Mouse (Mus musculus) liver, postnatal 0 days (tissue): ENCODE results near the gene Lrrc75a. TPM values are rescaled to one million over a fixed set of nuclear protein-coding genes. Genes with fewer than 3 reads are reported as not detected.

Experiments
- ATAC-seq: fragments of 200-750 bp; cut with Nextera tagmentation; 2 replicates; pipeline ENCODE4 v1.8.0; 2017; ENCODE audit warnings: mild to moderate bottlenecking, moderate library complexity
- DNase-seq: peaks from one replicate; pipeline ENCODE4 v3.0.0-alpha.2; 2016
- H3K27ac ChIP-seq: fragments of 300-500 bp; sonication (generic); 2 replicates; pipeline ENCODE4 v1.5.1; 2014; ENCODE audit warnings: antibody characterized with exemption, moderate library complexity, mild to moderate bottlenecking, low read depth
- H3K27me3 ChIP-seq: fragments of 300-500 bp; sonication (generic); 2 replicates; pipeline ENCODE4 v1.6.1; 2014; ENCODE audit warnings: low read length, control low read depth, mixed read lengths; ENCODE audit not compliant: insufficient read depth
- H3K36me3 ChIP-seq: fragments of 300-500 bp; sonication (generic); replicated peaks from 2 replicates; pipeline ENCODE4 v1.6.1; 2014; ENCODE audit warnings: mild to moderate bottlenecking, control low read depth, low read length, moderate library complexity, mixed read lengths; ENCODE audit not compliant: insufficient read depth
- H3K4me1 ChIP-seq: fragments of 300-500 bp; sonication (generic); 2 replicates; pipeline ENCODE4 v1.6.1; 2014; ENCODE audit warnings: antibody characterized with exemption, mild to moderate bottlenecking, control low read depth; ENCODE audit not compliant: insufficient read depth
- H3K4me2 ChIP-seq: fragments of 300-500 bp; sonication (generic); 2 replicates; pipeline ENCODE4 v1.6.1; 2014; ENCODE audit warnings: low read depth, mild to moderate bottlenecking, low read length, moderate library complexity, mixed read lengths
- H3K4me3 ChIP-seq: fragments of 300-500 bp; sonication (generic); 2 replicates; pipeline ENCODE4 v1.5.1; 2014; ENCODE audit warnings: low read depth, low read length
- H3K9ac ChIP-seq: fragments of 300-500 bp; sonication (generic); replicated peaks from 2 replicates; pipeline ENCODE4 v1.6.1; 2014; ENCODE audit warnings: mild to moderate bottlenecking, moderate library complexity
- H3K9me3 ChIP-seq: fragments of 300-500 bp; sonication (generic); 2 replicates; pipeline ENCODE4 v1.6.1; 2016; ENCODE audit warnings: mild to moderate bottlenecking, control low read depth, low read length, mixed read lengths
- CTCF ChIP-seq: sonication (generic); IDR thresholded peaks from 2 replicates; pipeline ENCODE4 v1.5.1; 2016; ENCODE audit warnings: antibody characterized with exemption, low read depth
- EP300 ChIP-seq: IDR thresholded peaks from 2 replicates; pipeline ENCODE4 v1.6.1; 2016; ENCODE audit warnings: antibody characterized with exemption, low read depth, mild to moderate bottlenecking
- WGBS: fragments of 180-500 bp; shearing (Covaris S2); extraction: QIAGEN DNeasy Blood & Tissue Kit; methylation state at CpG from one replicate; pipeline ENCODE4 v1.1.7; 2014; ENCODE audit not compliant: insufficient replicate concordance; 5-methylcytosine and 5-hydroxymethylcytosine counted together
- polyA plus RNA-seq: library from polyadenylated mRNA; unstranded; fragments of >200 nt; fragmentation: Nextera tagmentation; extraction: Ambion mirVana; gene quantifications from 2 replicates; pipeline ENCODE4 v1.2.1, GENCODE M21; 2015

The Lrrc75a gene
- polyA plus RNA-seq, 1 experiment from 2014 or later = 1.1 TPM

- Histone ChIP-seq H3K4me3 (no peak overlapping the region), H3K27me3 (no peaks in the 10 kb centered on the region), H3K9me3 (no peaks in the 10 kb centered on the region), H3K36me3 (no peaks in the 10 kb centered on the region), H3K4me1 (peaks cover 34% of the 10 kb centered on the region), H3K4me2 (no peak overlapping the region), H3K9ac (0 out of 2 replicates have a peak overlapping the region, but pooled peaks have one; percentile 1), H3K27ac (peak overlapping the region; percentile 41)
- no peak for TF ChIP-seq CTCF
- TF ChIP-seq EP300 = peak; percentile 38; the same call in 1 of the 2 replicates
- DNase-seq (peak; percentile 53), ATAC-seq (peak; percentile 84)
- WGBS = 48% methylated on average over 10 of the region's 10 CpGs
Measured at GRCm38 (mm10) chr11:62624341-62625291, 23.7 kb downstream of the Lrrc75a start.

- no peak overlapping the region for H3K4me3 ChIP-seq
Measured at GRCm38 (mm10) chr11:62622850-62623249, 25.5 kb downstream of the Lrrc75a start.

GRCm38 (mm10) chr11:62621586-62622283, 26.6 kb downstream of the Lrrc75a start:
- Histone ChIP-seq H3K4me1 (peaks cover 24% of the 10 kb centered on the region), H3K4me2 (no peak overlapping the region), H3K9ac (no peak overlapping the region), H3K27ac (no peak overlapping the region), H3K27me3 (no peaks in the 10 kb centered on the region), H3K4me3 (no peak overlapping the region), H3K9me3 (no peaks in the 10 kb centered on the region), H3K36me3 (no peaks in the 10 kb centered on the region)
- DNase-seq (no peak), ATAC-seq (no peak)
- no peak for TF ChIP-seq EP300
- peak; percentile 21; the same call in 1 of the 2 replicates for TF ChIP-seq CTCF
- 68% methylated on average over 4 of the region's 4 CpGs for WGBS

More at GRCm38 (mm10) chr11:62622850-62623249, 25.5 kb downstream of the Lrrc75a start:
- Histone ChIP-seq H3K36me3 (no peaks in the 10 kb centered on the region), H3K27ac (no peak overlapping the region), H3K9ac (no peak overlapping the region), H3K4me1 (peaks cover 24% of the 10 kb centered on the region), H3K4me2 (no peak overlapping the region), H3K27me3 (no peaks in the 10 kb centered on the region), H3K9me3 (no peaks in the 10 kb centered on the region)
- 63% methylated on average over 4 of the region's 4 CpGs for WGBS
- DNase-seq (no peak), ATAC-seq (no peak)
- TF ChIP-seq CTCF (no peak), EP300 (no peak)

GRCm38 (mm10) chr11:62621079-62621478, 27.2 kb downstream of the Lrrc75a start:
- Histone ChIP-seq H3K36me3 (no peaks in the 10 kb centered on the region), H3K27ac (no peak overlapping the region), H3K9me3 (no peaks in the 10 kb centered on the region), H3K4me3 (no peak overlapping the region), H3K4me1 (peaks cover 24% of the 10 kb centered on the region), H3K4me2 (no peak overlapping the region), H3K27me3 (no peaks in the 10 kb centered on the region), H3K9ac (no peak overlapping the region)
- TF ChIP-seq CTCF (no peak), EP300 (no peak)
- no peak for ATAC-seq
- 65% methylated on average over 8 of the region's 8 CpGs for WGBS
- DNase-seq = no peak

GRCm38 (mm10) chr11:62615456-62615855, 32.9 kb downstream of the Lrrc75a start:
- no peak for ATAC-seq

GRCm38 (mm10) chr11:62614876-62615410, 33.4 kb downstream of the Lrrc75a start:
- H3K27ac ChIP-seq = no peak overlapping the region
- DNase-seq = no peak
- H3K9me3 ChIP-seq = no peaks in the 10 kb centered on the region
- TF ChIP-seq EP300 (no peak), CTCF (no peak)
- no peak for ATAC-seq
- no peak overlapping the region for H3K4me2 ChIP-seq
- H3K4me1 ChIP-seq = 0 out of 2 replicates have a peak, but pooled peaks cover 4% of the 10 kb centered on the region
- H3K9ac ChIP-seq = no peak overlapping the region
- H3K27me3 ChIP-seq = no peaks in the 10 kb centered on the region
- no peak overlapping the region for H3K4me3 ChIP-seq
- H3K36me3 ChIP-seq = no peaks in the 10 kb centered on the region
- 79% methylated on average over 8 of the region's 8 CpGs for WGBS

More at GRCm38 (mm10) chr11:62615456-62615855, 32.9 kb downstream of the Lrrc75a start:
- no peak for TF ChIP-seq EP300
- no peak for TF ChIP-seq CTCF
- DNase-seq = no peak
- Histone ChIP-seq H3K4me1 (0 out of 2 replicates have a peak, but pooled peaks cover 4% of the 10 kb centered on the region), H3K4me3 (no peak overlapping the region), H3K27ac (no peak overlapping the region), H3K9me3 (no peaks in the 10 kb centered on the region), H3K4me2 (no peak overlapping the region), H3K9ac (no peak overlapping the region), H3K36me3 (no peaks in the 10 kb centered on the region), H3K27me3 (no peaks in the 10 kb centered on the region)
- 80% methylated on average over 4 of the region's 4 CpGs for WGBS
